13 mouse cellular contexts compared by ENCODE assay signal in the genomic region with DNA sequence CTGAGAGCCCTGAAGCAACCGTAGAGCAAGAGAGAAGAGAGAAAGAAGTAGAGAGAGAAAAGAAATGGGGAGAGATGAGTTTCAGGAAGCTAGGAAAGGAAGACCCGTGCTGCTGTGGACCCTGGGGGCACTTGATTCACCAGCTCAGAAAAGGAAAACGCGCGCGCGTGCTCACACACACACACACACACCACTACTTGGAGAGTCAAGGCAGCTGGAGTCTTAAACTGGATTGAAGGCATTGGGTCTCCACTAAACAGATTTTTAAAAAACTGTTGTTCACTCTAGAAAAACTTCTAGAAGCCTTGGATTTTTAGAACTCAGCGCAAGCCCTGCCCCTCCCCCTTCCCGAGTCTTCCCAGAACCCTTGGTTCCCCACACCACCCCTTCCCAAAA. TPM values are rescaled to one million over a fixed set of nuclear protein-coding genes. Genes with fewer than 3 reads are reported as not detected.
DNase-seq lines count a peak whose midpoint lies in the region; ATAC-seq lines count a peak whose summit lies in the region.
"Had no signal": no experiment of that assay in that cellular context is flagged by ENCODE, and none has a peak within 500 bp of the region (broad histone marks: within the 10 kb centered on the region; RNA-seq: fewer than 3 reads in every experiment).

No protein-coding gene starts in this region.

- H3K9me3 ChIP-seq in heart, embryonic 15.5 days (replicated peaks) = no peaks in the 10 kb centered on the region
- H3K9me3 ChIP-seq in hindbrain, embryonic 14.5 days (ENCODE audit: control insufficient read depth, low read length) = no peaks in the 10 kb centered on the region
- no peaks in the 10 kb centered on the region for H3K9me3 ChIP-seq in midbrain, embryonic 14.5 days (ENCODE audit: control insufficient read depth, low read length)

- H3K27me3 ChIP-seq in heart, embryonic 15.5 days = peaks cover 95% of the 10 kb centered on the region
- H3K27me3 ChIP-seq in hindbrain, embryonic 14.5 days (ENCODE audit: control insufficient read depth, insufficient read depth, low read length) = peaks cover 61% of the 10 kb centered on the region
- H3K27me3 ChIP-seq in midbrain, embryonic 14.5 days (ENCODE audit: control insufficient read depth, insufficient read depth, low read length) = peaks cover 26% of the 10 kb centered on the region

- no peak for ATAC-seq in heart, embryonic 15.5 days (replicated peaks; ENCODE audit: insufficient number of reproducible peaks, insufficient read depth, low FRiP score, low read depth)
- ATAC-seq in hindbrain, embryonic 14.5 days (ENCODE audit: low FRiP score) = no peak
- ATAC-seq in midbrain, embryonic 14.5 days (ENCODE audit: low FRiP score, low TSS enrichment) = no peak

- peak overlapping the region; percentile 61 for H3K4me3 ChIP-seq in heart, embryonic 15.5 days
- H3K4me3 ChIP-seq in hindbrain, embryonic 14.5 days (replicated peaks; ENCODE audit: low read length) = peak overlapping the region; percentile 67
- H3K4me3 ChIP-seq in midbrain, embryonic 14.5 days (replicated peaks; ENCODE audit: low read depth, low read length) = peak overlapping the region; percentile 79

- H3K36me3 ChIP-seq in heart, embryonic 15.5 days = no peaks in the 10 kb centered on the region
- H3K36me3 ChIP-seq in hindbrain, embryonic 14.5 days (replicated peaks; ENCODE audit: control insufficient read depth, insufficient read depth) = no peaks in the 10 kb centered on the region
- H3K36me3 ChIP-seq in midbrain, embryonic 14.5 days (ENCODE audit: control insufficient read depth, insufficient read depth, low read length) = peaks cover 21% of the 10 kb centered on the region

- peaks cover 27% of the 10 kb centered on the region for H3K4me1 ChIP-seq in heart, embryonic 15.5 days (replicated peaks)
- H3K4me1 ChIP-seq in hindbrain, embryonic 14.5 days (replicated peaks; ENCODE audit: control insufficient read depth, insufficient read depth, low read length) = peaks cover 12% of the 10 kb centered on the region; the same call in 1 of the 2 replicates
- H3K4me1 ChIP-seq in midbrain, embryonic 14.5 days (ENCODE audit: control insufficient read depth, insufficient read depth, low read length) = peaks cover 37% of the 10 kb centered on the region

- H3K4me2 ChIP-seq in heart, embryonic 15.5 days = peak overlapping the region; percentile 57
- H3K4me2 ChIP-seq in hindbrain, embryonic 14.5 days (replicated peaks) = peak overlapping the region; percentile 70
- H3K4me2 ChIP-seq in midbrain, embryonic 14.5 days (ENCODE audit: low read length) = peak overlapping the region; percentile 74

- H3K27ac ChIP-seq in heart, embryonic 15.5 days = no peak overlapping the region
- H3K27ac ChIP-seq in hindbrain, embryonic 14.5 days = peak overlapping the region; percentile 87
- peak overlapping the region; percentile 89 for H3K27ac ChIP-seq in midbrain, embryonic 14.5 days (replicated peaks; ENCODE audit: low read depth, low read length)

- DNase-seq in heart, adult 9 months (ENCODE audit: low spot score in 2 of 2) = no peak
- peak; percentile 32 for DNase-seq in embryo, embryonic 11 days
- DNase-seq in hindbrain, embryonic 14.5 days (ENCODE audit: low spot score) = no peak
- DNase-seq in midbrain, embryonic 14.5 days = peak; percentile 72
- no peak for DNase-seq in left cerebral cortex, adult 18-20 months (ENCODE audit: low spot score in 2 of 2)
- DNase-seq in layer of hippocampus, adult 9-11 months = no peak
- no peak for DNase-seq in layer of hippocampus, adult 18-20 months (ENCODE audit: low spot score in 2 of 2)
- DNase-seq: cerebellum, adult 2 months; thymus, postnatal 36 days had no signal

- 12% methylated on average over 9 of the region's 9 CpGs for WGBS in heart, embryonic 15.5 days
- WGBS in hindbrain, embryonic 14.5 days = 5% methylated on average over 9 of the region's 9 CpGs
- WGBS in midbrain, embryonic 14.5 days = 2% methylated on average over 9 of the region's 9 CpGs

- no peak overlapping the region for H3K9ac ChIP-seq in heart, embryonic 15.5 days
- H3K9ac ChIP-seq in hindbrain, embryonic 14.5 days = peak overlapping the region; percentile 90
- peak overlapping the region; percentile 93 for H3K9ac ChIP-seq in midbrain, embryonic 14.5 days (replicated peaks; ENCODE audit: low read length)

RNA-seq across cellular contexts. Expression of a gene that starts 3.2 kb away (rescaled TPM):
- polyA plus RNA-seq in heart, embryonic 15.5 days (2015; fragmentation: Nextera tagmentation; extraction: Ambion mirVana) = 1.9 and 2.0 TPM in 2 replicates
- polyA plus RNA-seq in hindbrain, embryonic 14.5 days (2014; fragmentation: Nextera tagmentation; extraction: Ambion mirVana) = 4.0 and 4.7 TPM in 2 replicates
- 10.1 and 16.4 TPM in 2 replicates for polyA plus RNA-seq in midbrain, embryonic 14.5 days (2014; fragmentation: Nextera tagmentation; extraction: Ambion mirVana)
- under 1 TPM; 0.37 to 0.49 TPM for total RNA-seq in left cerebral cortex, adult 18-20 months (2021)
- total RNA-seq in layer of hippocampus, adult 18-20 months (2021) = 1 to 10 TPM in 1 of 2 experiments, under 1 TPM in 1; 0.69 to 1.2 TPM
- total RNA-seq: gastrocnemius, adult 8-10 months; megakaryocyte-erythroid progenitor cell, adult 5-6 weeks had no signal
- polyA plus RNA-seq: small intestine, adult 2 months had no signal

Comparison
In these comparisons a context has a peak if more than half of its experiments do, and no peak if none do; other contexts are left out.
1. DNase-seq: peak in embryo, embryonic 11 days (single experiment) and midbrain, embryonic 14.5 days (single experiment); none in heart, adult 9 months (0 of 2), hindbrain, embryonic 14.5 days (single experiment), left cerebral cortex, adult 18-20 months (0 of 2), layer of hippocampus, adult 9-11 months (single experiment) and layer of hippocampus, adult 18-20 months (0 of 2).
2. Peak in every context shown above with its lines, with median percentiles within 50 percentile points of each other: H3K4me2 ChIP-seq and H3K4me3 ChIP-seq.